Mouse (Mus musculus): ENCODE results near the gene Abhd17a. TPM values are rescaled to one million over a fixed set of nuclear protein-coding genes. Genes with fewer than 3 reads are reported as not detected.

Gene Abhd17a
- polyA plus RNA-seq, 1 experiment from 2014 or later, result 50.2 TPM

DNA sequence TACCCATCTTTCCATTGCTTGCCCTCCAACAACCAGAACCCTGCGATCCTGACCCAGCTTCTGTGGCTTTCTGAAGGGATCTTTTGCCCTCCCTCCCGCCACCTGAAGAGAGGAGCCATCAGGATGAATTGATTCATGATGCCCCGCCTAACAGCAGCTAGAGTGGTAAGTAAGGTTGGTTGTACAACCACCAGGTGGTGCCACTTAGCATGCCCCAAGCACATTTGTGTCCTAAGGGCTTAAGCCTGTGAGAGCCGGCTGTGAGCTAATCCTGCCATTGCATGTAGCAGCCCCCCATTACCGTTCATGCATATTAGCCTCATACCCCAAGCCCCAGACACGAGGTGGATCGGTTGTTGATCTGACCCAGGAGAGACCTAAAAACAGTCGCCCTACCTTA lies 11.2 kb downstream of the Abhd17a start:
- no peaks in the 10 kb centered on the region for H3K9me3 ChIP-seq (ENCODE audit: low read length)
- no peaks in the 10 kb centered on the region for H3K27me3 ChIP-seq (ENCODE audit: insufficient read depth, low read length)
- peak overlapping the region; percentile 99 for H3K4me2 ChIP-seq (ENCODE audit: low read depth, low read length)
- H3K27ac ChIP-seq (ENCODE audit: low read depth), result peak overlapping the region; percentile 85
- H3K4me1 ChIP-seq (ENCODE audit: insufficient read depth), result peaks cover 49% of the 10 kb centered on the region
- no peak for TF ChIP-seq EP300 (IDR thresholded peaks at IDR 0.05; ENCODE audit: low read depth)
- TF ChIP-seq CTCF (IDR thresholded peaks at IDR 0.05; ENCODE audit: low read depth), result peak; percentile 93
- peaks cover 6% of the 10 kb centered on the region; the same call in 1 of the 2 replicates for H3K36me3 ChIP-seq (replicated peaks; ENCODE audit: insufficient read depth, low read length)
- peak overlapping the region; percentile 54 for H3K9ac ChIP-seq (replicated peaks)
- ATAC-seq, result peak; percentile 40
- WGBS (ENCODE audit: insufficient replicate concordance), result 12% methylated on average over 8 of the region's 8 CpGs
- H3K4me3 ChIP-seq (ENCODE audit: low read depth, low read length), result peak overlapping the region; percentile 86
- DNase-seq, result peak; percentile 82

DNA sequence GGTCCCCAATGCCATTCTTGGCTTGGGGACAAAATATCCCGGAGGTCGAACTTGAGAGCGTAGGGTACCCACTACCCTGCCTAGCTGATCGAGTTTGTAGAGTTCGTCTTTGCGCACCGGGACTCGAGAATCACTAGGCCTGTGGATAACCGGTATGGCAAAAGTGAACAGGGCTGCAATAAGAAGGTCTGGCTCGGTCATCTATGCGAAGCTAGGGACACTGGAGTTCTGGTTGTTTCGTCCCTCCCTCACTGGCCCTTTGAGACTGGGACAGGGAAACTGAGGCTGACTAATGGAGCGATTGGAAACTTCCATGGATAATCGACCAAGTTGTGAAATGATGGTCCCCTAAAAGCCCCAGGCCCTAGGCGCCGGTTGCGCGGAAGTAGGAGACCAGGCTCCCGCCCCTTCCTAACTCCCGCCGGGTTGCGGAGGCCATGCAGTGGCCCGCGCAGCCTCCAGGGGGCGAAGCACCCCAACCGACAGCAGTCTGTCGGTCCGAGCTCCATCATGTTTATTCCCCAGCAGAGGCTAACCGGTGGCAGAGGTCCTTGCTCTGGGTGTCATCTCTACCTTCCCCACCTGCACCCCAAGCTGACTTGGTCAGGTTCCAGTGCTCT lies 11.9 kb downstream of the Abhd17a start:
- no peak for TF ChIP-seq EP300 (IDR thresholded peaks at IDR 0.05; ENCODE audit: low read depth)
- peak; percentile 97 for TF ChIP-seq CTCF (IDR thresholded peaks at IDR 0.05; ENCODE audit: low read depth)
- Histone ChIP-seq H3K9ac (replicated peaks) (peak overlapping the region; percentile 54), H3K27me3 (ENCODE audit: insufficient read depth, low read length) (no peaks in the 10 kb centered on the region), H3K4me1 (ENCODE audit: insufficient read depth) (peaks cover 56% of the 10 kb centered on the region), H3K9me3 (ENCODE audit: low read length) (no peaks in the 10 kb centered on the region), H3K27ac (ENCODE audit: low read depth) (peak overlapping the region; percentile 85), H3K36me3 (replicated peaks; ENCODE audit: insufficient read depth, low read length) (0 out of 2 replicates have a peak, but pooled peaks cover under 1% of the 10 kb centered on the region), H3K4me3 (ENCODE audit: low read depth, low read length) (peak overlapping the region; percentile 86), H3K4me2 (ENCODE audit: low read depth, low read length) (peak overlapping the region; percentile 99)
- peak; percentile 91 for DNase-seq
- ATAC-seq, result peak; percentile 56
- WGBS (ENCODE audit: insufficient replicate concordance), result under 1% methylated on average over 29 of the region's 29 CpGs

DNA sequence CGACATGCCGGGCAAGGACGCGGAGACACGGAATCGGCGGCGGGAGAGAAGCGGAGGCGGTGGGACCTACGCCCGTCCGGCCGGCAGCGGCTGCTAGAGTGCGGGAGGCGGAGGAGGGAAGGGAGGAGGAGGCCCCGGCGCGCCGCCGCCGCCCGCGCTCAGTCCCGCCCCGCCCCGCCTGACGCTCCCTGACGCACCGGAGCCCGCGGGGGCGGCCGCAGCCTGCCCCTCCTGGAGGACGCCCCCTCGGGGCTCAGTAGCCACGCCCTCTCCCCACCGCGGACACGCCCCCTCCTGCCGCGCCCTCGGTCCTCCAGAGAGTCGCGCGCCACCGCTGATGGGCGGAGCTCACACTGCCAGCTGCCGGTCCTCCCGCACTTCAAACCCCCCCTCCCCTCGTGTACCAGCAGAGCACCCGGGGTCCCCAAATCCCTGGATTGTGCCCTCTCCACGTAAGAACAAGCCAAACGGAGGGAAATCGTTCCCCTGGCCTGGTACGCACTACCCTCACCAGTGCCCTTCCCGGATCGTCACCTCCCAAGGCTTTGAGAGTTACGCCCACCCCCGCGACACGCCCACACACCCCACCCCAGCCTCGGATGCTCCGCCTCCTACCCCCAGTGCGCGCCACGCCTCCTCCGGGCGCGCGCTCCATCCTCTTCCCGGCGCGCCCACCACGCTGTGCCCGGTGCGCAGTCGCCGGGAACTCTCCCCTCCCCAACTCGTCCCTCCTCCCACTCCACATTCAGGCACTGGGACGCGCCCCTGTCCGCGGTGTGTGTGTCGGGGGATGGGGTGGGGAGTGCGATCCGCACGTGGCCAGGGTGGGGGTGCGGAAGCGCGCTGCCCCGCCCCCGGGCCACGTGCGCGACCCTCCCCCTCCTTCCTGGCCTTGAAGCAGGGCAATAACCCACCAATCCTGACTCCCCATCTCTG lies 12.7 kb downstream of the Abhd17a start, which contains the start of gene Klf16:
Klf16 (minus strand) TSS at position 127 of the 936 bp plus-strand sequence.
- WGBS (ENCODE audit: insufficient replicate concordance), result 3% methylated on average over 72 of the region's 97 CpGs
- no peaks in the 10 kb centered on the region for H3K9me3 ChIP-seq (ENCODE audit: low read length)
- no peaks in the 10 kb centered on the region for H3K27me3 ChIP-seq (ENCODE audit: insufficient read depth, low read length)
- peak within 1 kb of the TSS; percentile 85 for H3K27ac ChIP-seq (ENCODE audit: low read depth)
- H3K4me1 ChIP-seq (ENCODE audit: insufficient read depth), result peaks cover 60% of the 10 kb centered on the region
- no peaks in the 10 kb centered on the region for H3K36me3 ChIP-seq (replicated peaks; ENCODE audit: insufficient read depth, low read length)
- TF ChIP-seq EP300 (IDR thresholded peaks at IDR 0.05; ENCODE audit: low read depth) (no peak), CTCF (IDR thresholded peaks at IDR 0.05; ENCODE audit: low read depth) (0 out of 2 replicates have a peak, but pooled peaks have one; percentile 1)
- DNase-seq (peak; percentile 99), ATAC-seq (peak; percentile 83)
- H3K9ac ChIP-seq (replicated peaks), result peak within 1 kb of the TSS; percentile 81
- H3K4me3 ChIP-seq (ENCODE audit: low read depth, low read length), result peak within 1 kb of the TSS; percentile 86
- H3K4me2 ChIP-seq (ENCODE audit: low read depth, low read length), result peak within 1 kb of the TSS; percentile 99

DNA sequence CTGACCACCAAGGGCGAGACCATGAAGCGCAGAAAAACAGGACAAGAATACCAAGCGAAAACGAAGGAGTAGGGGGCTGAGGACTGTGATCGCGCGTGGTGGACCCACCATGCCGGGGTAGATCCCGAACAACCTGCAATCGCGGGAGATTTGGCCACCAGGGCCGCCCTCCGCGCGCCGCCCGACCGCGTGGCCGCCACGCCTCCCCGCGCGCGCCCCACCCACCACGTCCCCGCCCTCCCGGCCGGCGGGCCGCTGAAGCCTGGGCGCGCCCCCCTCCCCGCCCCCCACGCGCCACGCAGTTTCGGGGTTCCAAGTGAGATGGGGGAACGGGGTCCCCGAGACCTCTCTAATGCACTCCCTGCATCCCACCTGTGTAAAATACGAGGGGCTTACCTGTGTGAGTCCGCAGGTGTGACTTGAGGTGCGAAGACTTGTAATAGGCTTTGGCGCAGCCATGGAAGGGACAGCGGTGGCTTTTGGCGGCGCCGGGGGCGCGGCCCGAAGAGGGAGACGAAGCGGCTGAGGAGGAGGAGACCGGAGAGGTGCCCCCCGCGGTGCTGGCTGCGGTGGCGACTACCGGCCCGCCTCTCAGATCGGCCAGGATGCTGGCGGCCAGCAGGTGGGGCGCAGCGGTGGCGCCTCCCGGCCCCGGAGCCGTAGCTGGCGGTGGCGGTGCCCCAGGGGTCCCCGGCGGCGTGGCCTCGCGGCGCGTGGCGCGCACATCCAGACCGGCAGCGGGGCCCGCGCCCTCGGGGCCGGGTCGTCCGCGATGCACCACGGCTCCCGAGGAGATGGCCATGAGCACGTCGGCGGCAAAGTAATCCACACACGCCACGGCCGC lies 13.6 kb downstream of the Abhd17a start:
- Histone ChIP-seq H3K27me3 (ENCODE audit: insufficient read depth, low read length) (no peaks in the 10 kb centered on the region), H3K4me3 (ENCODE audit: low read depth, low read length) (peak overlapping the region; percentile 86), H3K4me1 (ENCODE audit: insufficient read depth) (peaks cover 69% of the 10 kb centered on the region), H3K9me3 (ENCODE audit: low read length) (no peaks in the 10 kb centered on the region), H3K36me3 (replicated peaks; ENCODE audit: insufficient read depth, low read length) (no peaks in the 10 kb centered on the region), H3K4me2 (ENCODE audit: low read depth, low read length) (peak overlapping the region; percentile 99), H3K9ac (replicated peaks) (peak overlapping the region; percentile 81), H3K27ac (ENCODE audit: low read depth) (peak overlapping the region; percentile 85)
- DNase-seq, result peak; percentile 85
- no peak for ATAC-seq
- TF ChIP-seq EP300 (IDR thresholded peaks at IDR 0.05; ENCODE audit: low read depth) (no peak), CTCF (IDR thresholded peaks at IDR 0.05; ENCODE audit: low read depth) (0 out of 2 replicates have a peak, but pooled peaks have one; percentile 10)
- WGBS (ENCODE audit: insufficient replicate concordance), result 0% methylated on average over 53 of the region's 96 CpGs

GRCm38 (mm10) chr10:80575925-80576324 lies 14.2 kb downstream of the Abhd17a start:
- TF ChIP-seq CTCF (IDR thresholded peaks at IDR 0.05; ENCODE audit: low read depth), result no peak
- TF ChIP-seq EP300 (IDR thresholded peaks at IDR 0.05; ENCODE audit: low read depth), result no peak
- WGBS (ENCODE audit: insufficient replicate concordance), result 7% methylated on average over 17 of the region's 17 CpGs
- ATAC-seq (no peak), DNase-seq (no peak)
- Histone ChIP-seq H3K9ac (replicated peaks) (peak overlapping the region; percentile 81), H3K27me3 (ENCODE audit: insufficient read depth, low read length) (no peaks in the 10 kb centered on the region), H3K27ac (ENCODE audit: low read depth) (peak overlapping the region; percentile 41; the same call in 1 of the 2 replicates), H3K4me1 (ENCODE audit: insufficient read depth) (peaks cover 75% of the 10 kb centered on the region), H3K4me2 (ENCODE audit: low read depth, low read length) (peak overlapping the region; percentile 99), H3K36me3 (replicated peaks; ENCODE audit: insufficient read depth, low read length) (no peaks in the 10 kb centered on the region), H3K9me3 (ENCODE audit: low read length) (no peaks in the 10 kb centered on the region), H3K4me3 (ENCODE audit: low read depth, low read length) (peak overlapping the region; percentile 86)

Measured in liver, postnatal 0 days (tissue).